Comparison of ENCODE assay signal across 9 mouse cellular contexts in the genomic region with DNA sequence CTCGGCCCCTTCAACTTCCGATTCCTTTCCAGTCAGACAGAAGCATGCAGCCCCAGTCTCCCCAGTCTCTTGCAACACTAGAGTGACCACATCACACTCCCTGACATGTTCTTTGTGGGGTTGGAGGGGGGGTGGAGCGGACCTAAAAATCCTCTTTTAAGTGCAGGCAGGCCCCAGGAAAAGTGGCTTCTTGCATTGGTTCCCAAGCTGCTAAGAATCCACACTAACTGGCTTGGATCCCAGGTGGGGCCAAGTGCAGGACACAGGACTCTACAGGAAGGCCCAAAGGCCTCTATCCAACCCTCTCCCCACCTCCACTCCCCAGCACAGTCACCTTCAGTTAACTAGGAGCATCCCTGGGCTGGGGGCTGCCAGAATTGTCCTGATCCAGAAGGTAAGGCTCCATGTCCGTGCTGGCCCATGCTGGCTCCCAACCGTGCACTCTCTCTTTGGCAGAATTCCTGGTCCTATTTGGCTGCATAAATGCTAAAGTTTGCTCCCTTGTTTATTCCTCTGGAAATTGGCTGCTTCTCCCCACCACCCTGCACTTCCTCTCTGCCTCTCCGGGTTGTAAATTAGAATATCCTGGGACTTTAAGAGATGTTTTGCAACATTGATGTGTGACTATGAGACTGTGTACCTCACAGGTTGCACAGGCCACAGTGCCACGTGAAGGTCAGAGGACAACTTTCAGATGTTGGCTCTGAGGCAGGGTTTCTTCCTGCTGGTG. TPM values are rescaled to one million over a fixed set of nuclear protein-coding genes. Genes with fewer than 3 reads are reported as not detected.
DNase-seq lines count a peak whose midpoint lies in the region; ATAC-seq and TF ChIP-seq lines count a peak whose summit lies in the region.
"Had no signal": no experiment of that assay in that cellular context is flagged by ENCODE, and none has a peak within 500 bp of the region (broad histone marks: within the 10 kb centered on the region; RNA-seq: fewer than 3 reads in every experiment).

No protein-coding gene starts in this region.

- no peak for TF ChIP-seq POLR2A in cerebellum, adult 2 months (IDR thresholded peaks at IDR 0.05; ENCODE audit: borderline replicate concordance, insufficient read depth, low read length)

- H3K9me3 ChIP-seq in hindbrain, embryonic 15.5 days = no peaks in the 10 kb centered on the region
- no peaks in the 10 kb centered on the region for H3K9me3 ChIP-seq in hindbrain, embryonic 14.5 days (ENCODE audit: control insufficient read depth, low read length)
- no peaks in the 10 kb centered on the region for H3K9me3 ChIP-seq in liver, embryonic 16.5 days (replicated peaks; ENCODE audit: control insufficient read depth, low read length)

- no peaks in the 10 kb centered on the region for H3K27me3 ChIP-seq in hindbrain, embryonic 15.5 days
- H3K27me3 ChIP-seq in hindbrain, embryonic 14.5 days (ENCODE audit: control insufficient read depth, insufficient read depth, low read length) = no peaks in the 10 kb centered on the region
- H3K27me3 ChIP-seq in cerebellum, adult 2 months (ENCODE audit: control insufficient read depth, insufficient read depth, low read length) = no peaks in the 10 kb centered on the region
- H3K27me3 ChIP-seq in liver, embryonic 16.5 days (ENCODE audit: control insufficient read depth, insufficient read depth, low read depth, low read length) = no peaks in the 10 kb centered on the region

- WGBS in hindbrain, embryonic 15.5 days = 75% methylated on average over 7 of the region's 7 CpGs
- 80% methylated on average over 7 of the region's 7 CpGs for WGBS in hindbrain, embryonic 14.5 days
- 36% methylated on average over 7 of the region's 7 CpGs for WGBS in cerebellum, adult 2 months
- WGBS in liver, embryonic 16.5 days (ENCODE audit: insufficient replicate concordance) = 60% methylated on average over 7 of the region's 7 CpGs

- no peak overlapping the region for H3K4me2 ChIP-seq in hindbrain, embryonic 15.5 days
- H3K4me2 ChIP-seq in hindbrain, embryonic 14.5 days (replicated peaks) = no peak overlapping the region
- no peak overlapping the region for H3K4me2 ChIP-seq in liver, embryonic 16.5 days (ENCODE audit: low read depth, low read length)

- 0 out of 2 replicates have a peak overlapping the region, but pooled peaks have one; percentile 25 for H3K27ac ChIP-seq in hindbrain, embryonic 15.5 days (replicated peaks)
- H3K27ac ChIP-seq in hindbrain, embryonic 14.5 days = no peak overlapping the region
- H3K27ac ChIP-seq in cerebellum, adult 2 months (ENCODE audit: insufficient read depth, low read length) = no peak overlapping the region
- peak overlapping the region; percentile 80 for H3K27ac ChIP-seq in liver, embryonic 16.5 days (ENCODE audit: low read length)

- no peak for DNase-seq in hindbrain, embryonic 14.5 days (ENCODE audit: low spot score)
- DNase-seq in cerebellum, adult 2 months = peak; percentile 38 to 50
- peak; percentile 44 for DNase-seq in heart, adult 8-10 months (ENCODE audit: low spot score)
- DNase-seq in frontal cortex, adult 2 months (ENCODE audit: extremely low spot score in 1 of 2, low spot score in 1 of 2) = no peak
- no peak for DNase-seq in left cerebral cortex, adult 18-20 months (ENCODE audit: low spot score in 2 of 2)
- DNase-seq in layer of hippocampus, adult 11-12 months (ENCODE audit: low spot score) = no peak

- H3K9ac ChIP-seq in hindbrain, embryonic 15.5 days = no peak overlapping the region
- H3K9ac ChIP-seq in hindbrain, embryonic 14.5 days = no peak overlapping the region
- H3K9ac ChIP-seq in liver, embryonic 16.5 days (ENCODE audit: low read depth, low read length) = no peak overlapping the region

- TF ChIP-seq CTCF in cerebellum, adult 2 months (IDR thresholded peaks at IDR 0.05; ENCODE audit: borderline replicate concordance, insufficient read depth, low read depth, low read length) = no peak

- H3K4me1 ChIP-seq in hindbrain, embryonic 15.5 days (replicated peaks) = 0 out of 2 replicates have a peak, but pooled peaks cover 4% of the 10 kb centered on the region
- no peaks in the 10 kb centered on the region for H3K4me1 ChIP-seq in hindbrain, embryonic 14.5 days (replicated peaks; ENCODE audit: control insufficient read depth, insufficient read depth, low read length)
- peaks cover 8% of the 10 kb centered on the region for H3K4me1 ChIP-seq in cerebellum, adult 2 months (ENCODE audit: control insufficient read depth, insufficient read depth, low read length)
- H3K4me1 ChIP-seq in liver, embryonic 16.5 days (ENCODE audit: control insufficient read depth, low read depth, low read length) = no peaks in the 10 kb centered on the region; the same call in 1 of the 2 replicates

- no peak overlapping the region for H3K4me3 ChIP-seq in hindbrain, embryonic 15.5 days
- no peak overlapping the region for H3K4me3 ChIP-seq in hindbrain, embryonic 14.5 days (replicated peaks; ENCODE audit: low read length)
- H3K4me3 ChIP-seq in cerebellum, adult 2 months (replicated peaks; ENCODE audit: insufficient read depth, low read depth, low read length) = no peak overlapping the region
- no peak overlapping the region for H3K4me3 ChIP-seq in liver, embryonic 16.5 days (ENCODE audit: low read depth, low read length)
- H3K4me3 ChIP-seq: erythroblast, embryonic 14.5 days had no signal

- no peak for ATAC-seq in hindbrain, embryonic 15.5 days (ENCODE audit: low FRiP score, low read depth)
- ATAC-seq in hindbrain, embryonic 14.5 days (ENCODE audit: low FRiP score) = no peak
- peak; percentile 80 for ATAC-seq in liver, embryonic 16.5 days (ENCODE audit: low read depth)

- peaks cover 20% of the 10 kb centered on the region; the same call in 1 of the 2 replicates for H3K36me3 ChIP-seq in hindbrain, embryonic 15.5 days
- H3K36me3 ChIP-seq in hindbrain, embryonic 14.5 days (replicated peaks; ENCODE audit: control insufficient read depth, insufficient read depth) = peaks cover 28% of the 10 kb centered on the region
- H3K36me3 ChIP-seq in liver, embryonic 16.5 days (ENCODE audit: control insufficient read depth, insufficient read depth) = peaks cover 11% of the 10 kb centered on the region

RNA-seq across cellular contexts. Expression of a gene that starts 20.5 kb away (rescaled TPM):
- 92.6 and 111 TPM in 2 replicates for polyA plus RNA-seq in hindbrain, embryonic 15.5 days (2015; fragmentation: Nextera tagmentation; extraction: Ambion mirVana)
- polyA plus RNA-seq in hindbrain, embryonic 14.5 days (2014; fragmentation: Nextera tagmentation; extraction: Ambion mirVana) = 81.6 and 90.5 TPM in 2 replicates
- polyA plus RNA-seq in cerebellum, adult 2 months (2012; rRNA removed) = 149 and 165 TPM in 2 replicates
- 100 to 1,000 TPM; 143 to 153 (median 147) TPM for total RNA-seq in heart, adult 8-10 months (2022)
- 14.5 and 14.6 TPM in 2 replicates for polyA plus RNA-seq in liver, embryonic 16.5 days (2015; fragmentation: Nextera tagmentation; extraction: Ambion mirVana)
- polyA plus RNA-seq in frontal cortex, adult 2 months (2012; rRNA removed) = 153 TPM in 2 replicates
- 100 to 1,000 TPM; 215 to 226 TPM for total RNA-seq in left cerebral cortex, adult 18-20 months (2021)

RNA-seq across cellular contexts. Expression of a gene that starts 30.3 kb away (rescaled TPM):
- 43.1 and 44.6 TPM in 2 replicates for polyA plus RNA-seq in hindbrain, embryonic 15.5 days (2015; fragmentation: Nextera tagmentation; extraction: Ambion mirVana)
- polyA plus RNA-seq in hindbrain, embryonic 14.5 days (2014; fragmentation: Nextera tagmentation; extraction: Ambion mirVana) = 41.5 and 47.3 TPM in 2 replicates
- 51.2 and 54.4 TPM in 2 replicates for polyA plus RNA-seq in cerebellum, adult 2 months (2012; rRNA removed)
- total RNA-seq in heart, adult 8-10 months (2022) = 10 to 100 TPM; 26.0 to 30.9 (median 29.3) TPM
- 22.6 and 22.7 TPM in 2 replicates for polyA plus RNA-seq in liver, embryonic 16.5 days (2015; fragmentation: Nextera tagmentation; extraction: Ambion mirVana)
- 46.7 and 52.9 TPM in 2 replicates for polyA plus RNA-seq in frontal cortex, adult 2 months (2012; rRNA removed)
- total RNA-seq in left cerebral cortex, adult 18-20 months (2021) = 10 to 100 TPM; 65.2 to 67.6 TPM

RNA-seq across cellular contexts. Expression of a gene that starts 30.3 kb away (rescaled TPM):
- polyA plus RNA-seq in hindbrain, embryonic 15.5 days (2015; fragmentation: Nextera tagmentation; extraction: Ambion mirVana) = 1.5 and 1.6 TPM in 2 replicates
- 1.7 and 2.2 TPM in 2 replicates for polyA plus RNA-seq in hindbrain, embryonic 14.5 days (2014; fragmentation: Nextera tagmentation; extraction: Ambion mirVana)
- polyA plus RNA-seq in cerebellum, adult 2 months (2012; rRNA removed) = 3.6 and 4.0 TPM in 2 replicates
- 10 to 100 TPM; 26.3 to 29.6 (median 26.9) TPM for total RNA-seq in heart, adult 8-10 months (2022)
- 3.9 and 5.5 TPM in 2 replicates for polyA plus RNA-seq in liver, embryonic 16.5 days (2015; fragmentation: Nextera tagmentation; extraction: Ambion mirVana)
- polyA plus RNA-seq in frontal cortex, adult 2 months (2012; rRNA removed) = 3.8 and 3.9 TPM in 2 replicates
- total RNA-seq in left cerebral cortex, adult 18-20 months (2021) = 1 to 10 TPM; 4.5 to 5.3 TPM

Comparison
In these comparisons a context has a peak if more than half of its experiments do, and no peak if none do; other contexts are left out.
1. H3K27ac ChIP-seq: peak in hindbrain, embryonic 15.5 days (single experiment) and liver, embryonic 16.5 days (single experiment); none in hindbrain, embryonic 14.5 days (single experiment) and cerebellum, adult 2 months (single experiment).
2. DNase-seq: peak in cerebellum, adult 2 months (2 of 2) and heart, adult 8-10 months (single experiment); none in hindbrain, embryonic 14.5 days (single experiment), frontal cortex, adult 2 months (0 of 2), left cerebral cortex, adult 18-20 months (0 of 2) and layer of hippocampus, adult 11-12 months (single experiment).